Mouse (Mus musculus) thymus, adult 2 months (tissue): Measurements from ENCODE around the gene Cd63. TPM values are rescaled to one million over a fixed set of nuclear protein-coding genes. Genes with fewer than 3 reads are reported as not detected.
A peak's percentile ranks its signal among the peaks of the same experiment; 100 is the strongest.

Source experiments
- DNase-seq: peaks from one replicate; pipeline ENCODE4 v3.0.0; 2021
- H3K27ac ChIP-seq: fragments of 200-500 bp; 2 replicates; pipeline ENCODE4 v1.5.1; 2012; ENCODE audit warnings: low read length, control low read depth; ENCODE audit not compliant: control insufficient read depth, insufficient read depth
- H3K27me3 ChIP-seq: fragments of 200-500 bp; 2 replicates; pipeline ENCODE4 v1.6.1; 2012; ENCODE audit warnings: mild to moderate bottlenecking, low read length, moderate library complexity, mixed read lengths; ENCODE audit not compliant: control insufficient read depth, insufficient read depth
- H3K36me3 ChIP-seq: fragments of 200-500 bp; 2 replicates; pipeline ENCODE4 v1.6.1; 2012; ENCODE audit warnings: mild to moderate bottlenecking, low read length, moderate library complexity; ENCODE audit not compliant: control insufficient read depth, insufficient read depth
- H3K4me1 ChIP-seq: fragments of 200-500 bp; replicated peaks from 2 replicates; pipeline ENCODE4 v1.6.1; 2012; ENCODE audit warnings: low read length; ENCODE audit not compliant: control insufficient read depth, insufficient read depth
- H3K4me3 ChIP-seq: fragments of 200-500 bp; 2 replicates; pipeline ENCODE4 v1.5.1; 2012; ENCODE audit warnings: mild to moderate bottlenecking, low read length, control low read depth, moderate library complexity; ENCODE audit not compliant: control insufficient read depth, insufficient read depth
- CTCF ChIP-seq: fragments of 200-500 bp; IDR thresholded peaks from 2 replicates; pipeline ENCODE4 v1.5.1; 2012; ENCODE audit warnings: mild to moderate bottlenecking, control low read depth, low read length, moderate library complexity, borderline replicate concordance; ENCODE audit not compliant: control insufficient read depth, poor library complexity, insufficient read depth; ENCODE audit errors: extremely low read depth
- POLR2A ChIP-seq: fragments of 200-500 bp; IDR thresholded peaks from 2 replicates; pipeline ENCODE4 v1.6.1; 2012; ENCODE audit warnings: mild to moderate bottlenecking, low read length, control low read depth, moderate library complexity; ENCODE audit not compliant: control insufficient read depth, poor library complexity, insufficient read depth; ENCODE audit errors: extremely low read depth
- WGBS: fragments of 180-500 bp; shearing (Covaris S2); methylation state at CpG from one replicate; pipeline ENCODE4 v1.1.7; 2018; 5-methylcytosine and 5-hydroxymethylcytosine counted together
- polyA plus RNA-seq: library from polyadenylated mRNA; depleted of rRNA; stranded (reverse); fragments of >200 nt; gene quantifications from 2 replicates; pipeline ENCODE4 v1.2.3, GENCODE M21; 2012

The Cd63 gene
- polyA plus RNA-seq, 1 experiment = 62.1 TPM

GRCm38 (mm10) chr10:128938974-128939373 is 38.2 kb downstream of the Cd63 start:
- H3K36me3 ChIP-seq = no peaks in the 10 kb centered on the region
- 81% methylated on average over 5 of the region's 5 CpGs for WGBS
- peaks cover 2% of the 10 kb centered on the region; the same call in 1 of the 2 replicates for H3K4me1 ChIP-seq
- no peak for TF ChIP-seq POLR2A
- no peak for TF ChIP-seq CTCF
- H3K27me3 ChIP-seq = peaks cover 7% of the 10 kb centered on the region
- no peak overlapping the region for H3K27ac ChIP-seq
- DNase-seq = no peak
- H3K4me3 ChIP-seq = no peak overlapping the region

GRCm38 (mm10) chr10:128940475-128941061 is 39.8 kb downstream of the Cd63 start:
- Histone ChIP-seq H3K4me1 (no peaks in the 10 kb centered on the region), H3K4me3 (no peak overlapping the region), H3K36me3 (no peaks in the 10 kb centered on the region), H3K27ac (no peak overlapping the region), H3K27me3 (no peaks in the 10 kb centered on the region; the same call in 1 of the 2 replicates)
- 80% methylated on average over 10 of the region's 10 CpGs for WGBS
- no peak for DNase-seq
- no peak for TF ChIP-seq POLR2A
- TF ChIP-seq CTCF = no peak

GRCm38 (mm10) chr10:128945675-128946074 is 44.9 kb downstream of the Cd63 start:
- no peaks in the 10 kb centered on the region for H3K36me3 ChIP-seq
- H3K4me3 ChIP-seq = no peak overlapping the region
- peak; percentile 35; the same call in 1 of the 2 replicates for TF ChIP-seq CTCF
- no peak for TF ChIP-seq POLR2A
- H3K4me1 ChIP-seq = no peaks in the 10 kb centered on the region
- WGBS = 35% methylated on average over 3 of the region's 3 CpGs
- DNase-seq = peak; percentile 18
- H3K27me3 ChIP-seq = no peaks in the 10 kb centered on the region
- no peak overlapping the region for H3K27ac ChIP-seq

- Histone ChIP-seq H3K27me3 (no peaks in the 10 kb centered on the region), H3K4me1 (no peaks in the 10 kb centered on the region), H3K36me3 (no peaks in the 10 kb centered on the region), H3K4me3 (no peak overlapping the region), H3K27ac (no peak overlapping the region)
- no peak for TF ChIP-seq POLR2A
- no peak for TF ChIP-seq CTCF
- WGBS = 93% methylated on average over 4 of the region's 4 CpGs
- no peak for DNase-seq
These were observed 46.7 kb downstream of the Cd63 start for GRCm38 (mm10) chr10:128947496-128947895.

- Histone ChIP-seq H3K27me3 (no peaks in the 10 kb centered on the region), H3K4me1 (no peaks in the 10 kb centered on the region), H3K27ac (no peak overlapping the region), H3K36me3 (no peaks in the 10 kb centered on the region), H3K4me3 (no peak overlapping the region)
- TF ChIP-seq POLR2A (no peak), CTCF (no peak)
- no peak for DNase-seq
- WGBS = 71% methylated on average over 16 of the region's 16 CpGs
These were observed 49.6 kb downstream of the Cd63 start for GRCm38 (mm10) chr10:128950208-128950887.

GRCm38 (mm10) chr10:128958340-128958739 is 57.6 kb downstream of the Cd63 start:
- WGBS = 95% methylated on average over 10 of the region's 10 CpGs
- Histone ChIP-seq H3K4me1 (peaks cover 10% of the 10 kb centered on the region), H3K27me3 (no peaks in the 10 kb centered on the region), H3K36me3 (no peaks in the 10 kb centered on the region), H3K27ac (no peak overlapping the region), H3K4me3 (no peak overlapping the region)
- DNase-seq = no peak
- TF ChIP-seq CTCF = no peak
- TF ChIP-seq POLR2A = no peak

GRCm38 (mm10) chr10:128960142-128960541 is 59.4 kb downstream of the Cd63 start:
- no peaks in the 10 kb centered on the region for H3K36me3 ChIP-seq
- no peak overlapping the region for H3K4me3 ChIP-seq
- peaks cover 10% of the 10 kb centered on the region for H3K4me1 ChIP-seq
- WGBS = 96% methylated on average over 4 of the region's 4 CpGs
- TF ChIP-seq POLR2A = no peak
- TF ChIP-seq CTCF = no peak
- H3K27ac ChIP-seq = no peak overlapping the region
- no peaks in the 10 kb centered on the region for H3K27me3 ChIP-seq
- DNase-seq = no peak
